Mouse (Mus musculus): ENCODE measurements around the gene Ttll8.

GRCm38 (mm10) chr15:88843486-88844097 is 110.6 kb downstream of the Ttll8 start:
- TF ChIP-seq CTCF (IDR thresholded peaks at IDR 0.05; ENCODE audit: borderline replicate concordance, insufficient read depth, low read length) = no peak
- no peak for TF ChIP-seq POLR2A (IDR thresholded peaks at IDR 0.05; ENCODE audit: low read depth, low read length)
